Mouse (Mus musculus) neural tube, embryonic 12.5 days (tissue): ENCODE measurements around the gene Tmem29. TPM values are rescaled to one million over a fixed set of nuclear protein-coding genes. Genes with fewer than 3 reads are reported as not detected.
A peak's percentile ranks its signal among the peaks of the same experiment; 100 is the strongest.
"Not testable (repeated sequence)": the region's sequence is repeated elsewhere in the genome, so short reads cannot be mapped to it uniquely, and the experiment has no call there.

Experiments
- ATAC-seq: fragments of 200-750 bp; cut with Nextera tagmentation; 2 replicates; pipeline ENCODE4 v1.8.0; 2017; ENCODE audit warnings: low read depth, mild to moderate bottlenecking, moderate TSS enrichment, moderate library complexity; ENCODE audit not compliant: low FRiP score
- H3K27ac ChIP-seq: fragments of 300-500 bp; sonication (generic); 2 replicates; pipeline ENCODE4 v1.5.1; 2016
- H3K27me3 ChIP-seq: fragments of 300-500 bp; sonication (generic); replicated peaks from 2 replicates; pipeline ENCODE4 v1.6.1; 2016; ENCODE audit warnings: mild to moderate bottlenecking
- H3K36me3 ChIP-seq: fragments of 300-500 bp; sonication (generic); 2 replicates; pipeline ENCODE4 v1.6.1; 2016; ENCODE audit warnings: mild to moderate bottlenecking
- H3K4me1 ChIP-seq: fragments of 300-500 bp; sonication (generic); 2 replicates; pipeline ENCODE4 v1.6.1; 2016
- H3K4me2 ChIP-seq: fragments of 300-500 bp; sonication (generic); replicated peaks from 2 replicates; pipeline ENCODE4 v1.6.1; 2016; ENCODE audit warnings: mild to moderate bottlenecking
- H3K4me3 ChIP-seq: fragments of 300-500 bp; sonication (generic); 2 replicates; pipeline ENCODE4 v1.5.1; 2016
- H3K9ac ChIP-seq: fragments of 300-500 bp; sonication (generic); 2 replicates; pipeline ENCODE4 v1.6.1; 2016; ENCODE audit warnings: mild to moderate bottlenecking
- H3K9me3 ChIP-seq: fragments of 300-500 bp; sonication (generic); 2 replicates; pipeline ENCODE4 v1.6.1; 2016; ENCODE audit warnings: mild to moderate bottlenecking
- WGBS: fragments of 180-500 bp; shearing (Covaris S2); methylation state at CpG from one replicate; pipeline ENCODE4 v1.1.7; 2016; 5-methylcytosine and 5-hydroxymethylcytosine counted together
- polyA plus RNA-seq: library from polyadenylated mRNA; unstranded; fragments of >200 nt; fragmentation: Nextera tagmentation; extraction: Ambion mirVana; gene quantifications from 2 replicates; pipeline ENCODE4 v1.2.1, GENCODE M21; 2016

The Tmem29 gene
- polyA plus RNA-seq = 48.2 and 53.8 TPM in 2 replicates

DNA sequence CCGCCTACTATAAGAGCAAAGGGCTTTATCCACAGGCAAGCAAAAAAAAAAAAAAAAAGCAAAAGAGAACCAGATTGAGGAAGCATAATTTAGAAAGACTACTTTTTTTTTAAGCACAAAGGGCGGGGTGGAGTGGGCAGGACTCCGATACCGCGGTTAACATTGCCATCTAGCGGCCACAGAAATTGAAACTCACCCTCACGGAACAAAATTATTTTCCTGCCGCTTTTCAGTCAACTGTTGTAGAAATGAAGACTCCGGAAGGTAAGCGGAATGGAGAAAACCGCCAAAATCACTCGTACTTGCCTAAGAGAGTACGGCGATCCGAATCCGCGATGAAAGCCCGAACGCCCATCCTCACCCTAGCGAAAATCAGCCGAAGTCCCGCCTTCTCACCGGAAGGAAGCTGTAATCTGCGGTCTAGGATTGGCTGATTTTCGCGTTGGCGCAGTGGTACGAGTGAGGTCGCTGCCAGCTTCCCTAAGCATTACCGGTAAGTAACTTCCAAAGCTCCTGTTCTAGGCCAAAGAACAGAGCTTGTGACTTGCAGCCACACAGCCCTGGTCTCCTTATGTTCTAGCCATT lies at the start of gene Tmem29:
Gene Tmem29 (minus strand): TSS at position 389 of the 585 bp plus-strand sequence.
- Histone ChIP-seq H3K4me3 (peak within 1 kb of the TSS; percentile 36), H3K27ac (no peak within 1 kb of the TSS), H3K4me1 (no peaks in the 10 kb centered on the region), H3K36me3 (no peaks in the 10 kb centered on the region), H3K9ac (peak within 1 kb of the TSS; percentile 51), H3K4me2 (peak within 1 kb of the TSS; percentile 51), H3K27me3 (no peaks in the 10 kb centered on the region), H3K9me3 (no peaks in the 10 kb centered on the region)
- ATAC-seq = peak; percentile 97
- 3% methylated on average over 30 of the region's 30 CpGs for WGBS

DNA sequence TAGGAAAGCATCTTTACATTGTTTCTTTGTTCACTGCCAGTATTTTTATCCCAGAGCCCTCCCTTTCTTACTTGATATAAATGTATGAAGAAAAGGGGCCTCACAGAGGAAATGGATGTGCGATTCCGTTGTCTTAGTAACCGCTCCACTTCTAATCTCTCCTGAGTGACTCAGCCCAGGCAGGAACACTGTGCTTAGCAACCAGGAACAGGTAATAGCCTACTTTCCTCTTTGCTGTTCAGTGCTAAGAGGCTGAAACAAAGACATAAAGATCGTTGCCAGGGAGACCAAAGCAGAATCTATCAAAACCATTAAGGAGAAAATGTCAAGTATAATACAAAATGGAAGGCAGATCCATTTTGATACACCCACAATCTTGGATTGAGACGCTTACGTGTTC lies 49.7 kb upstream of the Tmem29 start:
- H3K4me1 ChIP-seq = no peaks in the 10 kb centered on the region
- H3K27ac ChIP-seq = no peak overlapping the region
- H3K4me3 ChIP-seq = no peak overlapping the region
- H3K9ac ChIP-seq = no peak overlapping the region
- H3K4me2 ChIP-seq = no peak overlapping the region
- H3K27me3 ChIP-seq = no peaks in the 10 kb centered on the region
- 83% methylated on average over 6 of the region's 6 CpGs for WGBS
- no peaks in the 10 kb centered on the region for H3K9me3 ChIP-seq
- ATAC-seq = no peak
- H3K36me3 ChIP-seq = no peaks in the 10 kb centered on the region

DNA sequence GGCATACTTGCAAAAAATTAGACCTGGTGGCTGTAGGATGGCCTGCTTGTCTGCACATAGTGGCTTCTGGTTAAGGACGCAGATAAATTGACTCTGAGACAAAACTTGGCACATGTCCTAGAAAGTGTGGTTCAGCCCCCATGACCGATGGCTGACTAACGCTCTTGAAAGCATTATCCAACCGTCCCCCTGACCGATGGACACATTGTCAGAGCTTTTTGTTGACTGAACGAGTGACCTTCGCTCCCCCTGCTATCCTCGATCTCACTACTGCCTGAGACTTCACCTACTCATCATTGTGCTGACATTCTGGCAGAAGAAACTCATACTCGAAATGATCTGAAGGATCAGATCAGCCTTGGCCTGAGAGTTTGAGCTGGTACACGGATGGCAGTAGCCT lies 28.9 kb upstream of the Tmem29 start:
- WGBS = 92% methylated on average over 3 of the region's 10 CpGs
- H3K4me2 ChIP-seq, H3K36me3 ChIP-seq, H3K9ac ChIP-seq, H3K27ac ChIP-seq, H3K4me3 ChIP-seq, H3K27me3 ChIP-seq, H3K9me3 ChIP-seq, ATAC-seq, H3K4me1 ChIP-seq: not testable (repeated sequence)

DNA sequence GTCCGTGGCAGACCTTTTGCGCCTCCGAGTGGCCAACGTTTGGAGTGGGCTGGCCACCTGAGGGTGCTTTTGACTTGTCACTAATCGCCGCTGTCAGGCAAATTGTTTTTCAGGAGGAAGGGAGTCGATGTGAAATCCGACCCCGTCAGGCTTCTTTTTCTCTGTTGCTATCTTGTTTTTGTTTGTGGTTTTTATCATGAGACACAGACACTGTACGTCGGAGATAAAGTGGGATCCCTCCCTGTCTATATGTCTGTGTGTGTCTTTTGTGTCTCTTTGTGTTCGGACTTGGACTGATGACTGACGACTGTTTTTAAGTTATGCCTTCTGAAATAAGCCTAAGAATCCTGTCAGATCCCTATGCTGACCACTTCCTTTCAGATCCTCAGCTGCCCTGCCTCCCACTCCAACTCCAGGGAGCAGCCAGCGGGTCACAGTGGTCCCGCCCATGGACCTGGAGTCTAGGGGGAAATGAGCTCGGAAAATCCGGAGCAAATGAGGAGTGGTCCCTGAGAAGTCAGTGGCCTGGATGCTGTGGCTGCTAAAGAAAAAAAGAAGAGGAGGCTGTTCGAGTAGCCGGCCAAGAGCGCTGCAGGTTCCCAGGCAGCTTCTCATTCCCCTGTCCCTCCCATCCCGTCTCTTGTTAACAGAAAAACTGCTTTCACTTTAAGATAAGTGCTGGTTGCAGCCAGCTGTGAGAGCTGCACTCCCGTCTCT lies 27.5 kb upstream of the Tmem29 start:
- H3K4me3 ChIP-seq, H3K27me3 ChIP-seq, H3K4me1 ChIP-seq, H3K36me3 ChIP-seq, H3K4me2 ChIP-seq, ATAC-seq, H3K9ac ChIP-seq, H3K9me3 ChIP-seq, H3K27ac ChIP-seq: not testable (repeated sequence)
- WGBS = 68% methylated on average over 13 of the region's 22 CpGs

DNA sequence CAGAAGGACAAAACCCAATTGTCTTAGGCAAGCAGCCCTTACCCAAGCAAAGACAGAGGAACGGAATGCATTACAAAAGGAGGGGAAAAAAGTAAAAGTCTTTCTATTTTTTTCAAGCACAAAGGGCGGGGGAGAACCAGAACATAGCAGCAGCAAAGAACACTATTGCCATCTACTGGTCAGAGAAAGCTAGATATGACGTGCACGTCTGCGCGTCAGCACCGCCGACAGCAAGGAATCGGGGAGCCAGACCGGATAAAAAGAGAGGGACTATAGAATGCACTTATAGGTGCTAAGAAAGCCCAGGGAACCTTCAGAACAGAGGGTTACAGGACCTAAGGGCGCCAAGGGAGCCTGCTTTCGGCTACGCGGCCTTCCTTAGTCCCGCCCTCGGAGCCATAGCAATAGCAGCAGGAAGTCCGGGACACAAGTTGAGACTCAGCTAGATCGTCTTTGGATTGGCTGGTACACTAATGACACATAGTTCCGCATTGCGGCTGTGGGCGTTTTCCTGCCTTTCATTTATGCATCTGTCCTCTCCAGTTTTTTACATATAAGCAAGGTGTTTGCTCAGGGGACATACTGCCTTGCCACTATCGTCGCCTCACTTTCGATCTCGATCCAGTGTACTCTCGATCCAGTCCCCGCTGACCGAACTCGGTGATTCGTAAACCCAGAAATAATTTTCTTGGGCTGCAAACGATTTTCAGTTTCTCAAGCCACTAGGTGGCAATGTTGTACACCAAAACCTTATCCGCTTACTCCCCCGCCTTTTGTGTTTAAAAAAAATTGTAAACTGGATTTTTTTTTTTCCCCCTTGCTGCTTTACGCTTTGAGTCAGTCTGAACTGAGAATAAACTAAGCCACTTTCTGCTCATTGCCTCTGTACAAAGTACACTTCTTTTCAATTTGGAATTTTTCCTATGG lies 19.2 kb upstream of the Tmem29 start:
- ATAC-seq = peak; percentile 96
- Histone ChIP-seq H3K36me3 (no peaks in the 10 kb centered on the region), H3K4me1 (no peaks in the 10 kb centered on the region), H3K4me3 (peak overlapping the region; percentile 42), H3K4me2 (peak overlapping the region; percentile 20; the same call in 1 of the 2 replicates), H3K27ac (peak overlapping the region; percentile 32; the same call in 1 of the 2 replicates), H3K9ac (no peak overlapping the region), H3K27me3 (no peaks in the 10 kb centered on the region), H3K9me3 (no peaks in the 10 kb centered on the region)
- WGBS = under 1% methylated on average over 34 of the region's 34 CpGs

DNA sequence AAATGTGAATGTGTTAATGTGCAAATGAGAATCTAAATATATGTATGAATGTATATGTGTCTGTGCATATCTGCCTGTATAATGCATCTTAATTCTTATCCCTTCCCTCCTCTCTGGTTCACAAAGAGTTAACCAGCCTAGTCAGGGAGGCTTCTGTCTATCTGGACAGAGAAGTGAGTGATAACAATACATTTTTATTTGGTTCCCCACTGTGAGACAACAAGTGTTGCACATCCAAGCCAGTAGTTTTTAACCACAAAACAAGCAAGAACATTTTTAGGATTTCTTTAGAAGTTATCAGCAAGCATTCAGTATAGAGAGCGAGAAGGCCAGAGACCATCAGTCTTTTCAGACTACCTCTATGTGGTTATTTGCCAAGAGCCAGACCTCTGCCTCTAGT lies 12.5 kb upstream of the Tmem29 start:
- Histone ChIP-seq H3K36me3 (no peaks in the 10 kb centered on the region), H3K4me2 (no peak overlapping the region), H3K4me3 (no peak overlapping the region), H3K9me3 (no peaks in the 10 kb centered on the region), H3K9ac (no peak overlapping the region), H3K27me3 (no peaks in the 10 kb centered on the region), H3K4me1 (no peaks in the 10 kb centered on the region), H3K27ac (no peak overlapping the region)
- no peak for ATAC-seq
- WGBS = 74% methylated on average over 1 of the region's 1 CpGs

DNA sequence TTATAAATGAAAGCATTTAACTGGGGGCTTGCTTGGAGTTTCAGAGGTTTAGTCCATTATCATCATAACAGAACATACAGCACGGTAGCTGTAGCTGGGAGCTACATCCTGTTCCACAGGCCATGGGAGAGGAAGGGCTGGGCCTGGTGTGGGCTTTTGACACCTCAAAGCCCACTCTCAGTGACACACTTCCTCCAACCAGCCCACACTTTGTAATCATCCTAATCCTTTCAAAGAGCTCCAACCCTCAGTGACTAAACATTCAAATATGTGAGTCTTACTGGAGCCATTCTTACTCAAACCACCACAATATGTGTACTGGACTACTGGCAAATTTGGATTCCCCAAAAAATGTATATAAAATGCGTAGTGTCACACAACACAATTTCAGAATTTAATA lies 9.3 kb upstream of the Tmem29 start:
- 89% methylated on average over 2 of the region's 2 CpGs for whole genome bisulfite sequencing
- no peak overlapping the region for H3K4me2 ChIP-seq
- H3K27me3 ChIP-seq = no peaks in the 10 kb centered on the region
- H3K36me3 ChIP-seq = no peaks in the 10 kb centered on the region
- H3K9ac ChIP-seq = no peak overlapping the region
- H3K4me1 ChIP-seq = no peaks in the 10 kb centered on the region
- H3K4me3 ChIP-seq = no peak overlapping the region
- ATAC-seq = no peak
- no peak overlapping the region for H3K27ac ChIP-seq
- no peaks in the 10 kb centered on the region for H3K9me3 ChIP-seq

DNA sequence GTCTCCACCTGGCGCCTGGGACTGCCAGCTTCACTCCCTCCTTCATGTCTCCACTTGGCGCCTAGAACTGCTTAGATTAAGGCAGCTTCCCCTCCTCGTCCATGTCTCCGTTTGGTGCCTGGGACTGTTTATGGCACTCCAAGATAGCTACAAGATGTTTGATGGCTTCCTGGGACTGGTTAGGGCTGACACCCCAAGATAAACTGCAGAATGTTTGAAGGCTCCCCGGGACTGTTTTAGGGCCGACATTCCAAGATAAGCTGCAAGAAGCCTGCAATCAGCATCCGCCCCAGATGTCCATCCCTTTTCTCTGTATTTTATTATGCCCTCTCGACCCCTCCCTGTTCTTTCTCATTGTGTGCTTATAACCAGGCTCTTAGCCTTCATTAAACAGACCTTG lies 7.9 kb upstream of the Tmem29 start:
- not testable (repeated sequence) for H3K36me3 ChIP-seq, H3K27me3 ChIP-seq, H3K27ac ChIP-seq, H3K4me1 ChIP-seq, ATAC-seq, H3K4me2 ChIP-seq, H3K9me3 ChIP-seq, H3K9ac ChIP-seq, H3K4me3 ChIP-seq
- 68% methylated on average over 8 of the region's 8 CpGs for WGBS

DNA sequence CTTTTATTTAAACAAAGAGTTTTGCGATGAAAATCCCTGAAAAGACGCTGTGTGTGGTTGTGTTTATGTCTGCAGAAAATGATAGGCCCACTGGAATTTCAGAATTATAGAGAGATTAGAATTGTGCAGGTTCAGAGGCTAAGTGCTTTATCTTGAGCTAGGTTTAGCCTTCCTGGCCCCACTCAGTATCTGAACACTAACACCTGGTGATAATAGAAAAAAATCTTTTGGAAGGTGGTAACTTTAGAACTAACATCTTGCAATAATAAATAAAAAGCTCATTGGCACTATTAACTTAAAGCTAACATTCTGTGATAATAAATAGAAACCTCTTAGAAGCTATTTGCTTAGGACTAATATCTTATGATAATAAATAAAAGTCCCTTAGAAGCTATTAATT lies 1.2 kb upstream of the Tmem29 start:
- Histone ChIP-seq H3K27ac (no peak overlapping the region), H3K4me1 (no peaks in the 10 kb centered on the region), H3K36me3 (no peaks in the 10 kb centered on the region), H3K9me3 (no peaks in the 10 kb centered on the region), H3K4me2 (no peak overlapping the region), H3K27me3 (no peaks in the 10 kb centered on the region), H3K9ac (no peak overlapping the region), H3K4me3 (no peak overlapping the region)
- no peak for ATAC-seq
- WGBS = 88% methylated on average over 2 of the region's 2 CpGs

DNA sequence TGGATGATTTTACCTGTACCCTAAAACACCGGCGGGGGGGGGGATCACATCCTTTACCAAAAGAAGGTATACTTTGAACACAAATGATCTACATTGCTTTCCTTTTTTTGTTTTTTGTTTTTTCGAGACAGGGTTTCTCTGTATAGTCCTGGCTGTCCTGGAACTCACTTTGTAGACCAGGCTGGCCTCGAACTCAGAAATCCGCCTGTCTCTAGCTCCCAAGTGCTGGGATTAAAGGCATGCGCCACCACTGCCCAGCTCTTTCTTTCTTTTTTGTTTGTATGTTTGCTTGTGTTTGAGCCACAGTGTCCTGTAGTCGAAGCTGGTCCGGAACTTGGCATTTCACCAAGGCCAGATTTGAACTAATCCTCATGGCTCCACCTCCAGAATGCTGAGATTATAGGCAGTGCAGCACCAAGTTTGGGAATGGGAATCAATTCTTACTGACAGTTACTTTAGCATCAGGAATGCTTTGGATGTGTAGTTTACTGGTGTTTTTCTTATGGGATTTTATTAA lies 515 bp upstream of the Tmem29 start:
- Histone ChIP-seq H3K36me3 (no peaks in the 10 kb centered on the region), H3K4me3 (peak overlapping the region; percentile 36), H3K27me3 (no peaks in the 10 kb centered on the region), H3K9me3 (no peaks in the 10 kb centered on the region), H3K9ac (peak overlapping the region; percentile 51; the same call in 1 of the 2 replicates), H3K27ac (no peak overlapping the region), H3K4me1 (no peaks in the 10 kb centered on the region), H3K4me2 (peak overlapping the region; percentile 50)
- WGBS = 57% methylated on average over 8 of the region's 8 CpGs
- ATAC-seq = peak; percentile 11

DNA sequence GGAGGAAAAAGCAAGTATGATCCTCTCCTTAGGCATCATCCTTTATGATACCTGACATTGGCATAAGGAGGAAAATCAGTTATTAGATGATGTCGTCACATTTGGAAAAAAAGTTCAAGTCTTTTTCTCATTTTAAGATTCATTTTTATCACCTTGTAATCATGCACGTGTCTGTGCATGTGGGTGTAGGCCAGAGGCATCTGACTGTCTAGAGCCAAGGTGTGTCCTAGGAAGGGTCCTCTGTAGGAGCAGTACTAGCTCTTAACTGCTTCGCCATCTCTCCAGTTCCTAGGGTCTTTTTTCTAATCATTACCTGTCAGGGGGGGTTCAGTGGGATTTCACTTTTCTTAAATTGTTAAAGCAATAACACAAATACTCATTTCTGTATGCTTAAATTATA lies 818 bp downstream of the Tmem29 start:
- Histone ChIP-seq H3K27me3 (no peaks in the 10 kb centered on the region), H3K27ac (no peak overlapping the region), H3K4me2 (peak overlapping the region; percentile 51), H3K4me3 (0 out of 2 replicates have a peak overlapping the region, but pooled peaks have one; percentile 1), H3K9ac (no peak overlapping the region), H3K4me1 (no peaks in the 10 kb centered on the region), H3K36me3 (no peaks in the 10 kb centered on the region), H3K9me3 (no peaks in the 10 kb centered on the region)
- peak; percentile 62; the same call in 1 of the 2 replicates for ATAC-seq
- 36% methylated on average over 3 of the region's 3 CpGs for WGBS
